Mouse (Mus musculus) heart, adult 9 months (tissue): ENCODE measurements around the gene Cchcr1.
"Not testable (repeated sequence)": the region's sequence is repeated elsewhere in the genome, so short reads cannot be mapped to it uniquely, and the experiment has no call there.

Source experiments
- DNase-seq, 2 experiments: peaks; one replicate each; pipeline ENCODE4 v3.0.0; 2022; ENCODE audit warnings: low spot score in 2 of 2

Gene Cchcr1

GRCm38 (mm10) chr17:35516652-35517500 lies at the start of gene Cchcr1, which contains the start of gene Tcf19:
Cchcr1 (plus strand) TSS chr17:35517100.
Tcf19 (minus strand) TSS chr17:35516824.
- DNase-seq: peak; percentile 96 to 98

GRCm38 (mm10) chr17:35468936-35469335 lies 48.0 kb upstream of the Cchcr1 start:
- DNase-seq: not testable (repeated sequence)

- DNase-seq: no peak
These were observed 46.8 kb upstream of the Cchcr1 start, which contains the start of gene H2-Q10 for GRCm38 (mm10) chr17:35469842-35470751. H2-Q10 (plus strand) TSS chr17:35470089.

GRCm38 (mm10) chr17:35484066-35484465 lies 32.8 kb upstream of the Cchcr1 start:
- peak in 1 of 2 experiments; percentile 22 for DNase-seq

GRCm38 (mm10) chr17:35485702-35486101 lies 31.2 kb upstream of the Cchcr1 start:
- no peak for DNase-seq

GRCm38 (mm10) chr17:35486726-35487125 lies 30.2 kb upstream of the Cchcr1 start:
- no peak for DNase-seq

- no peak for DNase-seq
These were observed 28.9 kb upstream of the Cchcr1 start for GRCm38 (mm10) chr17:35488041-35488440.

GRCm38 (mm10) chr17:35490320-35490719 lies 26.6 kb upstream of the Cchcr1 start:
- DNase-seq: no peak

GRCm38 (mm10) chr17:35497124-35497523 lies 19.8 kb upstream of the Cchcr1 start:
- DNase-seq: no peak

- no peak for DNase-seq
These were observed 14.7 kb upstream of the Cchcr1 start for GRCm38 (mm10) chr17:35502226-35502625.

GRCm38 (mm10) chr17:35502762-35503161 lies 14.1 kb upstream of the Cchcr1 start:
- no peak for DNase-seq

- DNase-seq: no peak
These were observed 13.1 kb upstream of the Cchcr1 start for GRCm38 (mm10) chr17:35503849-35504248.

GRCm38 (mm10) chr17:35504628-35505481 lies 12.0 kb upstream of the Cchcr1 start:
- DNase-seq: no peak

- DNase-seq: no peak
These were observed 11.1 kb upstream of the Cchcr1 start, which contains the start of gene Pou5f1 for GRCm38 (mm10) chr17:35505776-35506175. Pou5f1 (plus strand) TSS chr17:35506018.

- DNase-seq: no peak
These were observed 10.0 kb upstream of the Cchcr1 start for GRCm38 (mm10) chr17:35506881-35507280.

- DNase-seq: no peak
These were observed 9.2 kb upstream of the Cchcr1 start for GRCm38 (mm10) chr17:35507556-35508260.

- not testable (repeated sequence) for DNase-seq
These were observed 8.6 kb upstream of the Cchcr1 start for GRCm38 (mm10) chr17:35508279-35508678.

- no peak for DNase-seq
These were observed 7.6 kb upstream of the Cchcr1 start for GRCm38 (mm10) chr17:35509284-35509683.

GRCm38 (mm10) chr17:35512916-35513626 lies 3.8 kb upstream of the Cchcr1 start:
- no peak for DNase-seq

- peak; percentile 27 to 55 for DNase-seq
These were observed 3.0 kb upstream of the Cchcr1 start for GRCm38 (mm10) chr17:35513886-35514285.
